Mouse (Mus musculus) small intestine, adult 2 months (tissue): ENCODE measurements around the gene Ankef1.

Experiments
- CTCF ChIP-seq: fragments of 200-500 bp; IDR thresholded peaks from 2 replicates; pipeline ENCODE4 v1.5.1; 2012; ENCODE audit warnings: low read depth, mild to moderate bottlenecking, control low read depth, inconsistent platforms, low read length, moderate library complexity, mixed read lengths; ENCODE audit not compliant: insufficient replicate concordance, insufficient read length; ENCODE audit errors: extremely low read depth
- POLR2A ChIP-seq: fragments of 200-500 bp; IDR thresholded peaks from 2 replicates; pipeline ENCODE4 v1.6.1; 2012; ENCODE audit warnings: low read depth, mild to moderate bottlenecking, control low read depth, inconsistent platforms, low read length, moderate library complexity

DNA sequence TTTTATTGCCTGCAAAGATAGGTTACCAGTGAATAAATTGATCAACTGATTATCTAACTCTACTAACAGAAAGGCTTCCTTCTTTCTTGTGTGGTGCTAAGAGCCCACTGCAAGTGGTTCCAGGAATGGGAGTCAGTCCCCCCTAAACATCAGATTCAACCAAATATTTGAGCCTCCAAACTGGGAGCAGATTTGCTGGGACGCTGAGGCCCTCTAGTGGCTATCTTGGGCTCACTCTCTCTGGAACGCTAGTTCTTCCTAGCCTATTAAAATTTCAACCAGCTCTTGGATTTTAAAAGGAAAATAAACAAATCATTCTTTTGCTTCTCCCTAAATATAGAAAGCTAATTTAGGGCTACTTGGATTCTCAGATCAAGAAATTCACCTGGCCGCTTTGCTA is 94.7 kb downstream of the Ankef1 start:
- TF ChIP-seq CTCF (peak; percentile 57; the same call in 1 of the 2 replicates), POLR2A (no peak)
